Mouse (Mus musculus): ENCODE results near the gene Rhd.

GRCm38 (mm10) chr4:134838221-134838620 lies 26.1 kb upstream of the Rhd start:
- no peak for TF ChIP-seq CTCF (IDR thresholded peaks at IDR 0.05; ENCODE audit: low read depth, low read length)
- TF ChIP-seq POLR2A (IDR thresholded peaks at IDR 0.05; ENCODE audit: extremely low read depth, insufficient read depth, low read length) = no peak
